Mouse (Mus musculus) lung, embryonic 14.5 days (tissue): Measurements from ENCODE around the gene Pitx2. TPM values are rescaled to one million over a fixed set of nuclear protein-coding genes. Genes with fewer than 3 reads are reported as not detected.

Experiments used
- ATAC-seq: fragments of 200-750 bp; cut with Nextera tagmentation; 2 replicates; pipeline ENCODE4 v1.8.0; 2017; ENCODE audit warnings: mild to moderate bottlenecking, moderate TSS enrichment, moderate library complexity; ENCODE audit not compliant: insufficient read depth
- DNase-seq: peaks from one replicate; pipeline ENCODE4 v3.0.0-alpha.2; 2015
- H3K27ac ChIP-seq: fragments of 300-500 bp; sonication (generic); 2 replicates; pipeline ENCODE4 v1.5.1; 2014; ENCODE audit warnings: low read depth, mild to moderate bottlenecking, moderate library complexity
- H3K27me3 ChIP-seq: fragments of 300-500 bp; sonication (generic); 2 replicates; pipeline ENCODE4 v1.6.1; 2014; ENCODE audit warnings: low read length, control low read depth; ENCODE audit not compliant: insufficient read depth
- H3K36me3 ChIP-seq: fragments of 300-500 bp; sonication (generic); 2 replicates; pipeline ENCODE4 v1.6.1; 2014; ENCODE audit warnings: control low read depth; ENCODE audit not compliant: insufficient read depth
- H3K4me1 ChIP-seq: fragments of 300-500 bp; sonication (generic); 2 replicates; pipeline ENCODE4 v1.6.1; 2014; ENCODE audit warnings: antibody characterized with exemption, control low read depth; ENCODE audit not compliant: insufficient read depth
- H3K4me2 ChIP-seq: fragments of 300-500 bp; sonication (generic); 2 replicates; pipeline ENCODE4 v1.6.1; 2014; ENCODE audit warnings: mild to moderate bottlenecking
- H3K4me3 ChIP-seq: fragments of 300-500 bp; sonication (generic); 2 replicates; pipeline ENCODE4 v1.5.1; 2014; ENCODE audit warnings: low read depth, low read length
- H3K9ac ChIP-seq: fragments of 300-500 bp; sonication (generic); 2 replicates; pipeline ENCODE4 v1.6.1; 2014
- H3K9me3 ChIP-seq: fragments of 300-500 bp; sonication (generic); 2 replicates; pipeline ENCODE4 v1.6.1; 2016; ENCODE audit warnings: low read depth, low read length, control low read depth
- CTCF ChIP-seq: IDR thresholded peaks from 2 replicates; pipeline ENCODE4 v1.5.1; 2016; ENCODE audit warnings: antibody characterized with exemption, low read depth
- WGBS: fragments of 180-500 bp; shearing (Covaris S2); extraction: QIAGEN DNeasy Blood & Tissue Kit; methylation state at CpG from one replicate; pipeline ENCODE4 v1.1.7; 2014; 5-methylcytosine and 5-hydroxymethylcytosine counted together
- polyA plus RNA-seq: library from polyadenylated mRNA; unstranded; fragments of >200 nt; fragmentation: Nextera tagmentation; extraction: Ambion mirVana; gene quantifications from 2 replicates; pipeline ENCODE4 v1.2.1, GENCODE M21; 2014

Pitx2 gene
- polyA plus RNA-seq, 1 experiment from 2014 or later, result 0.87 TPM

DNA sequence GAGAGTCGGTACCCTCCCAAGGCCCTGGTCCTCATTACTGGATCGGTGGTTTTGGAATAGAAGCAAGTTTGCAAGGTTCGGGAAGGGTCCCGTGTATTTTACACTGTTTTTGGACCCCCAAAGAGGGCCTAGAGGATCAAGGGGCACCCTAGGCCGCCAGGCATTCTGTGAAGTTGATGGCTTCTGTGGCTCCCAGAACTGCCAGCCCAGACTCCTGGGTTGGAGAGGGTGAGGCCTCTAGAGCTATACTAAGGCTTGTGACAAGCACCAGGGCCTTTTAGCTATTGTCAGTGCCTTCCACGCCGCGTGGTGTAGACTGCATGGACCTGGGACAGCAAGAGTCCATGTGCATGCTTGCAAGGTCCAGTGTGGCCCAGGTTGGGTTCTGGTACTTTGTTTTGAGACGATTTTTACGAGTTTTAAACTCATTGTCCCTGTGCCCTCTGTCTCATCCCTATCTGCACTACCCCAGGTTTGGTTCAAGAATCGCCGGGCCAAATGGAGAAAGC lies 18.2 kb downstream of the Pitx2 start:
- no peak for ATAC-seq
- Histone ChIP-seq H3K9me3 (no peaks in the 10 kb centered on the region), H3K27me3 (peaks cover 89% of the 10 kb centered on the region), H3K4me2 (peak overlapping the region; percentile 44; the same call in 1 of the 2 replicates), H3K36me3 (no peaks in the 10 kb centered on the region), H3K4me1 (no peaks in the 10 kb centered on the region), H3K27ac (no peak overlapping the region), H3K4me3 (no peak overlapping the region; the same call in 1 of the 2 replicates), H3K9ac (no peak overlapping the region)
- no peak for TF ChIP-seq CTCF
- DNase-seq, result peak; percentile 21
- 13% methylated on average over 12 of the region's 12 CpGs for WGBS

DNA sequence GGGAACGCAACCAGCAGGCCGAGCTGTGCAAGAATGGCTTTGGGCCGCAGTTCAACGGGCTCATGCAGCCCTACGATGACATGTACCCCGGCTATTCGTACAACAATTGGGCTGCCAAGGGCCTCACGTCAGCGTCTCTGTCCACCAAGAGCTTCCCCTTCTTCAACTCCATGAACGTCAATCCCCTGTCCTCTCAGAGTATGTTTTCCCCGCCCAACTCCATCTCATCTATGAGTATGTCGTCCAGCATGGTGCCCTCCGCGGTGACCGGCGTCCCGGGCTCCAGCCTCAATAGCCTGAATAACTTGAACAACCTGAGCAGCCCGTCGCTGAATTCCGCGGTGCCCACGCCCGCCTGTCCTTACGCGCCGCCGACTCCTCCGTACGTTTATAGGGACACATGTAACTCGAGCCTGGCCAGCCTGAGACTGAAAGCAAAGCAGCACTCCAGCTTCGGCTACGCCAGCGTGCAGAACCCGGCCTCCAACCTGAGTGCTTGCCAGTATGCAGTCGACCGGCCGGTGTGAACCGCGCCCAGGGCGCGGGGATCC lies 18.8 kb downstream of the Pitx2 start:
- 2% methylated on average over 41 of the region's 41 CpGs for WGBS
- DNase-seq (peak; percentile 43), ATAC-seq (no peak)
- peaks cover 88% of the 10 kb centered on the region for H3K27me3 ChIP-seq
- H3K4me1 ChIP-seq, result no peaks in the 10 kb centered on the region
- H3K9me3 ChIP-seq, result no peaks in the 10 kb centered on the region
- no peak overlapping the region for H3K27ac ChIP-seq
- H3K36me3 ChIP-seq, result no peaks in the 10 kb centered on the region
- peak overlapping the region; percentile 44; the same call in 1 of the 2 replicates for H3K4me2 ChIP-seq
- no peak for TF ChIP-seq CTCF
- H3K4me3 ChIP-seq, result peak overlapping the region; percentile 12
- no peak overlapping the region for H3K9ac ChIP-seq

DNA sequence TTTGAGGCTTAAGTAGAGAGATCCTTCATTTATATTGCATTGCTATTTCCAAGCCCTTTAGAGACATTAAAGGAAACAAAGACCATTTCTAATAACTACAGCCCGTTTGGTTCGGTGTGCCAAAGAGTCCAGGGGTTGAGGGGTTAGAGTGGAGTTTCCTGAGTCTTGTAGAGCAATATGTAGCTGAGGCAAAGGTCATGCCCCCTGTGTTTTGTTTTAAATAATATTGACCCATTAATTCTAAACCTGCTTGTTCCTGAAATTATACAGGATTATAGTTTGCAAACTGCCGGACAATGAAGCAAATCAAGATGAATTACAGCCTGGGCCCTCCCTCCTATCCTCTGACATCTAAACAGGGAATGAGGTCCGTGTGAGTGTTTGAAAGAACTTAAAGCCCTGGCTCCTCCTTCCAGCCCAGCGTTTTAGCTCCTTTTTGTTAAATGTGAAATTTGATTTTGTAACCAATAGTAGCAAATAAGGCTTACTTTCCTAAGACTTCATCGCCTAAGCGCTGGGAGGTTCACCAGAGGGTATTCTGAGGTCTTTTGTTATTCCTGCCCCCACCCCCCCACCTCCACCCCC lies 20.5 kb downstream of the Pitx2 start:
- no peak for ATAC-seq
- no peak overlapping the region for H3K27ac ChIP-seq
- H3K4me3 ChIP-seq, result no peak overlapping the region
- no peak for TF ChIP-seq CTCF
- DNase-seq, result peak; percentile 14
- no peaks in the 10 kb centered on the region for H3K9me3 ChIP-seq
- peaks cover 88% of the 10 kb centered on the region for H3K27me3 ChIP-seq
- no peaks in the 10 kb centered on the region for H3K4me1 ChIP-seq
- no peak overlapping the region for H3K9ac ChIP-seq
- H3K36me3 ChIP-seq, result no peaks in the 10 kb centered on the region
- H3K4me2 ChIP-seq, result no peak overlapping the region
- 11% methylated on average over 7 of the region's 7 CpGs for WGBS

DNA sequence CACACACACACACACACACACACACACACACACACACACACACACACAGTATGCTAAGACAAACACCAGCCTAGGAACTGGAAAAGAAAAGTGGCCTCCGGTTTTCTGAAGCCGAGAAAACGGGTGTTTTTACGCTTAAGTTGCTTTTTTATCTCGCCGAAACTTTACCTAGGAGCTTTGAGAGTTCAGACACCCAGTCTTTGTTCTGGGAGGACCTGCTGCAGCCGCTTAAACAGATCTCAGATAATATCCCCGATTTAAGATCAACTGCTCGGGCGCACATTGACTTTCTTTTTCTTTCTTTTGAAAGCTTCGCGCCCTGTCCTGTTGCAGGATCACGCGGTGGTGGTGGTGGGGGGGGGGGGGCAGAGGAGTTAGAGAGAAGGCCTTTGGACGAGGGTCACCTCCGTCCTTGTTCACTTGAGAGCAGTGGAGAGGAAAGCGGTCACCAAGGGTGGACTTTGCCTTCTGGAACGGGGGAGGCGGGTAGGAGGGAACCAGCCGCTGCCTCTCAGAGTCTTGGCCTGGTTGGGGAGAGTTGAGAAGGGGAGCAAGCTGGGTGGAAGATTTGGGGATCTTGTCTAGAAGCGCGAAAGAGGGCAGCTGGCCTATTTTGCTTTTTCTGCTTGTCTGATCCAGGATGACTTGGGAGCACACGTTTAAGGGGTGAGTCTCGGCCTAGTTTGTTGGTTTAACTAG lies 21.2 kb downstream of the Pitx2 start:
- Histone ChIP-seq H3K4me3 (no peak overlapping the region), H3K9ac (no peak overlapping the region), H3K9me3 (no peaks in the 10 kb centered on the region), H3K4me1 (no peaks in the 10 kb centered on the region), H3K27ac (no peak overlapping the region), H3K27me3 (peaks cover 88% of the 10 kb centered on the region), H3K36me3 (no peaks in the 10 kb centered on the region), H3K4me2 (no peak overlapping the region)
- 15% methylated on average over 24 of the region's 24 CpGs for WGBS
- no peak for ATAC-seq
- TF ChIP-seq CTCF, result no peak
- DNase-seq, result peak; percentile 19

DNA sequence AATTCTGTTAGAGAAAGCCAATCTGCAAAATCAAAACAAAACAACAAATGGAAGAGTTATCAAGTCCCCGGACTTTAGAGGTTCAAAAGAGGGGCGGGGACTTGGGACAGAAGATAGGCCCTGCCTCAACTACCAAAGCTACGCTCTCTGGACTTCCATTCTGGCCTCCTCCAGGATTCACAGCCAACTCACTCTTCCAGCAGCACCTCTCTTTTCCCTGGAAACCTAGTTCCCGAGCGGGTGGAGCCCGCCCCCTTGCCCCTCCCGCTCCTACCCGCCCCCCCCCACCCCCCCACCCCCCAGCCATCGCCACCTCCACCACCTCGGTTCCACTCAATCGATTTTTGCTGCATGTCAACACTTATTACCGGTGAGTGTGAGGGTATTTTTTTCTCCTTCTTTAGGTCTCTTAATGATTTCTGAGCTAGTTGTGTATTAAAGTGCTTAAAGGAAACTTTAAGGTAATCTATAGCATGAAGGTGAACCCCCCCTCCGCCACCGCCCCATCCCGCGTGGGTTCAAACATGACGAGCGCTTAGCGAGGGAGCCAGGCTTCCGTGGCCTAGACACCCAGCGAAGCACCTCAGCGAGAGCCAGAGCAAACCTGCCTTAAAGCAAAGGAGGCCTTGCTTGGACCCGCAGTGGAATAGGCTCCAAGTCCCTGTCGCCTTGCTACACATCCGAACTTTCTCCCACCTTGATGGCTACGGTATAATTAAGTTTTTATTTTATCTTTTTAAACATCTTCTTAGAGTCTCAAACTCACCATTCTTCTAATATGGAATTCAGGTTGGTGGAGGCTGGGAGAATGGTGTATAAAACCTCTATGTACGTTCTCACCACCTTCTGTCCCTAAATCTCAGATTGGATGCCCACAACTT lies 21.9 kb downstream of the Pitx2 start:
- Histone ChIP-seq H3K4me2 (no peak overlapping the region), H3K36me3 (no peaks in the 10 kb centered on the region), H3K4me1 (no peaks in the 10 kb centered on the region), H3K9me3 (no peaks in the 10 kb centered on the region), H3K27me3 (peaks cover 94% of the 10 kb centered on the region), H3K4me3 (no peak overlapping the region), H3K27ac (no peak overlapping the region), H3K9ac (no peak overlapping the region)
- DNase-seq, result peak; percentile 12
- no peak for ATAC-seq
- 15% methylated on average over 27 of the region's 27 CpGs for WGBS
- no peak for TF ChIP-seq CTCF

DNA sequence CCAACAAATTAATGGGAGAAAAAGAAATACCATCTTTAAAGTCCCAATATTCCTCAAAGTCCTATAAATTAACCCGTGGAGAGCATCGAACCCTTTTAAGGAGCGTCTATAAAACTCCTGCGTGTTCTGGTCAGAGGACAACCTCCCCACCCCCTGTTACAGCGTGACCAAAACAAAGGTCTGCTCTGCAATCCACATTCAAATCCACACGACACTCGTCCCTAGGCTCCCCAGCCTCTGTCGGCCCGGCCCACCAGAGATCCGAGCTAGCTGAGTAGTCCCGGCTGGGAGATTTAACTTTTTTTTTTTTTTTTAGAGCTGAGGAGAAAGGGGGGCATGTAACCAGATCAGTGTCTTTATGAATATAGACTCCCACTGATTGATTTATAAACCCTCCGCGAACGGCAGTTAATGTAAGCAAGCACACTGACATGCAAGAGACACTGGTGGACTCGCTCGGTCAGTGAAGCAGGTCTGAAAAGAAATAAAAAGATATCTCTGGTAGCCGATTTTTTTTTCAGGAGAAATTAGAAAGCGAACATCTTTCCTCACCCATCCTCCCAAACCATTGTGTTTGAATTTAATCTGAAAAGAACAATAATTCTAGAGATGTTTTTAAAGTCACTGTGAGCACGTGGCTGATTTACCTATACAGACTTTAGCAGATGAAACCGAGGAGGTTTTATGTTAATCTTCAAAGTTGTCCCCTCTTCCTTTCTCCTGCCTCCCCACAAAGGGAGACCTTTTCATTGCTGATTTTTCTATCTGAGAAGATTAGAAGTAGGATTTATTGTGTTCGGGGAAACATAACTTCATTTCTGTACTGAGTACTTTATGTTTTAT lies 23.0 kb downstream of the Pitx2 start:
- ATAC-seq (no peak), DNase-seq (peak; percentile 15)
- WGBS, result 3% methylated on average over 21 of the region's 21 CpGs
- no peaks in the 10 kb centered on the region for H3K4me1 ChIP-seq
- TF ChIP-seq CTCF, result no peak
- no peaks in the 10 kb centered on the region for H3K9me3 ChIP-seq
- H3K27me3 ChIP-seq, result peaks cover 95% of the 10 kb centered on the region
- H3K27ac ChIP-seq, result no peak overlapping the region
- H3K4me3 ChIP-seq, result no peak overlapping the region
- no peak overlapping the region for H3K9ac ChIP-seq
- no peak overlapping the region for H3K4me2 ChIP-seq
- H3K36me3 ChIP-seq, result no peaks in the 10 kb centered on the region
